Mouse (Mus musculus): ENCODE data around the gene Armh3. TPM values are rescaled to one million over a fixed set of nuclear protein-coding genes. Genes with fewer than 3 reads are reported as not detected.

Gene Armh3
- polyA plus RNA-seq, 1 experiment: 16.2 TPM

GRCm38 (mm10) chr19:45843424-45843823, 154.9 kb downstream of the Armh3 start:
- Histone ChIP-seq H3K4me1 (ENCODE audit: control insufficient read depth, insufficient read depth, low read length) (peaks cover 3% of the 10 kb centered on the region; the same call in 1 of the 2 replicates), H3K27ac (ENCODE audit: insufficient read depth, low read length) (0 out of 2 replicates have a peak overlapping the region, but pooled peaks have one; percentile 21), H3K4me3 (ENCODE audit: insufficient read depth, low read length) (no peak overlapping the region)
- no peak for TF ChIP-seq CTCF (IDR thresholded peaks at IDR 0.05; ENCODE audit: extremely low read depth, insufficient read depth, low read length)
- no peak for TF ChIP-seq POLR2A (IDR thresholded peaks at IDR 0.05; ENCODE audit: extremely low read depth, insufficient read depth, low read length)

- Histone ChIP-seq H3K4me3 (ENCODE audit: insufficient read depth, low read length) (no peak overlapping the region), H3K27ac (ENCODE audit: insufficient read depth, low read length) (no peak overlapping the region), H3K4me1 (ENCODE audit: control insufficient read depth, insufficient read depth, low read length) (peaks cover 2% of the 10 kb centered on the region; the same call in 1 of the 2 replicates)
- TF ChIP-seq POLR2A (IDR thresholded peaks at IDR 0.05; ENCODE audit: extremely low read depth, insufficient read depth, low read length) (no peak), CTCF (IDR thresholded peaks at IDR 0.05; ENCODE audit: extremely low read depth, insufficient read depth, low read length) (no peak)
These were observed 161.0 kb downstream of the Armh3 start for GRCm38 (mm10) chr19:45837050-45837994.

DNA sequence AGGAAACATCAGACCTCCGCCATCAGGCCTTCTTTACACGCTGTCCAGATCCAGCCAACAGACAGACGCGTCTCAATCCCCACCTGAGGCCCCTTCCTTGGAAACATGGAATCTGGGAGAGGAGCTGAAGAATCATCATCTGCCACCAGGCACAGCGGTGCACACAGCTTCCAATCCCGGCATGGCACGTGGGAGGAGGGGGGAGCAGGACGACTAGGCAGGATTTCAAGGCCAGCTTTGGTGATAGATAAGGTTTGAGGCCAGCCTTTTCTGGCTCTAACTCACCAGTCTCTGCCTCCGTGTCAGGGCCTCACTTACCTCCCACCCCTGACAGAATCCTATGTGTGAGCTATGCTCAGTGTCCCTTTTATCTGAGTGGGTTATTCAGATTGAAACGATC, 162.8 kb downstream of the Armh3 start:
- Histone ChIP-seq H3K27ac (ENCODE audit: insufficient read depth, low read length) (no peak overlapping the region), H3K4me3 (ENCODE audit: insufficient read depth, low read length) (no peak overlapping the region), H3K4me1 (ENCODE audit: control insufficient read depth, insufficient read depth, low read length) (peaks cover 2% of the 10 kb centered on the region; the same call in 1 of the 2 replicates)
- TF ChIP-seq POLR2A (IDR thresholded peaks at IDR 0.05; ENCODE audit: extremely low read depth, insufficient read depth, low read length) (no peak), CTCF (IDR thresholded peaks at IDR 0.05; ENCODE audit: extremely low read depth, insufficient read depth, low read length) (no peak)

GRCm38 (mm10) chr19:45833665-45834064, 164.6 kb downstream of the Armh3 start:
- TF ChIP-seq POLR2A (IDR thresholded peaks at IDR 0.05; ENCODE audit: extremely low read depth, insufficient read depth, low read length) (no peak), CTCF (IDR thresholded peaks at IDR 0.05; ENCODE audit: extremely low read depth, insufficient read depth, low read length) (no peak)
- H3K27ac ChIP-seq (ENCODE audit: insufficient read depth, low read length): no peak overlapping the region

DNA sequence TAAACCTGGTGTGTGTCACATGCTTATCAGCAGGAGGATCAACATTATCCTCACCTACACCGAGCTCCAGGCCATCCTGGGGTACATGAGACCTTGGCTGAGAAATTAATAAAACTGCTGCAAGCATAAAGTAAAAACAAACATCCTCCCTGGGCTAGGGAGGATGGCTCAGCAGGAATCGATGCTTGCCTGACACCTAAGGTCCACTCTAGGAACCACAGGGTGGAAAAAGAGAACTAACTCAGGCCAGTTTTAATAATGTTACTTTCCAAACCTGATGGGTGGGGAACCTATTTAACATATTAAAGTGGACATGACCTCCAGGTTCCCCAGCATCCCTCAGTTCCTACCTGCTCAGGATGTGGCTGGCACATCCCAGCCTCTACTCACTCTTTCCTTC, 167.6 kb downstream of the Armh3 start:
- Histone ChIP-seq H3K4me3 (ENCODE audit: insufficient read depth, low read length) (no peak overlapping the region), H3K4me1 (ENCODE audit: control insufficient read depth, insufficient read depth, low read length) (no peaks in the 10 kb centered on the region), H3K27ac (ENCODE audit: insufficient read depth, low read length) (no peak overlapping the region)
- TF ChIP-seq POLR2A (IDR thresholded peaks at IDR 0.05; ENCODE audit: extremely low read depth, insufficient read depth, low read length): no peak
- TF ChIP-seq CTCF (IDR thresholded peaks at IDR 0.05; ENCODE audit: extremely low read depth, insufficient read depth, low read length): no peak

More at GRCm38 (mm10) chr19:45833665-45834064, 164.6 kb downstream of the Armh3 start:
- Histone ChIP-seq H3K4me1 (ENCODE audit: control insufficient read depth, insufficient read depth, low read length) (peaks cover 2% of the 10 kb centered on the region; the same call in 1 of the 2 replicates), H3K4me3 (ENCODE audit: insufficient read depth, low read length) (no peak overlapping the region)

- H3K4me3 ChIP-seq (ENCODE audit: insufficient read depth, low read length): no peak overlapping the region
- no peaks in the 10 kb centered on the region for H3K4me1 ChIP-seq (ENCODE audit: control insufficient read depth, insufficient read depth, low read length)
- TF ChIP-seq CTCF (IDR thresholded peaks at IDR 0.05; ENCODE audit: extremely low read depth, insufficient read depth, low read length) (no peak), POLR2A (IDR thresholded peaks at IDR 0.05; ENCODE audit: extremely low read depth, insufficient read depth, low read length) (no peak)
- no peak overlapping the region for H3K27ac ChIP-seq (ENCODE audit: insufficient read depth, low read length)
These were observed 170.6 kb downstream of the Armh3 start for GRCm38 (mm10) chr19:45827736-45828135.

DNA sequence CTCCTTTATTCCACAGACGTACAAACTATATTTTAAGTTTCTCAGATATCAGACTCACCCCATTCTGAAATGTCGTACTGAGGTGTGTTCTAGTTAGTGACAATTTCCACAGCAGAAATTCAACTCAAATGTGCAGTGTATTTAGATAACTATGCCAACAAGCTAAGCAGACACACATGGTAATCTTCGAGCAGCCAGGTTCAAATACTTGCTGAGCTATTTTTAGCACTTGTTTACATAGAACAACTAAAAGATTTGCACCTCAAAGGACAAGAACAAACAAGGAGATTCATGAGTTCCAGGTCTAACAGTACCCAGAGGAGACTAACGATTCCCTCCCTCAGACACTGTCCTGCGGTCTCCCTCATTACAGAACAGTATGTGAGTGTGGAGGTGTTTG, 171.2 kb downstream of the Armh3 start:
- TF ChIP-seq CTCF (IDR thresholded peaks at IDR 0.05; ENCODE audit: extremely low read depth, insufficient read depth, low read length) (no peak), POLR2A (IDR thresholded peaks at IDR 0.05; ENCODE audit: extremely low read depth, insufficient read depth, low read length) (no peak)

GRCm38 (mm10) chr19:45826146-45826545, 172.1 kb downstream of the Armh3 start:
- no peaks in the 10 kb centered on the region; the same call in 1 of the 2 replicates for H3K4me1 ChIP-seq (ENCODE audit: control insufficient read depth, insufficient read depth, low read length)
- H3K27ac ChIP-seq (ENCODE audit: insufficient read depth, low read length): no peak overlapping the region
- H3K4me3 ChIP-seq (ENCODE audit: insufficient read depth, low read length): no peak overlapping the region
- TF ChIP-seq POLR2A (IDR thresholded peaks at IDR 0.05; ENCODE audit: extremely low read depth, insufficient read depth, low read length) (no peak), CTCF (IDR thresholded peaks at IDR 0.05; ENCODE audit: extremely low read depth, insufficient read depth, low read length) (no peak)

More for the DNA sequence above, 171.2 kb downstream of the Armh3 start:
- Histone ChIP-seq H3K27ac (ENCODE audit: insufficient read depth, low read length) (no peak overlapping the region), H3K4me1 (ENCODE audit: control insufficient read depth, insufficient read depth, low read length) (no peaks in the 10 kb centered on the region), H3K4me3 (ENCODE audit: insufficient read depth, low read length) (no peak overlapping the region)

GRCm38 (mm10) chr19:45821832-45822231, 176.5 kb downstream of the Armh3 start:
- no peak overlapping the region for H3K4me3 ChIP-seq (ENCODE audit: insufficient read depth, low read length)
- H3K27ac ChIP-seq (ENCODE audit: insufficient read depth, low read length): no peak overlapping the region
- peaks cover 4% of the 10 kb centered on the region for H3K4me1 ChIP-seq (ENCODE audit: control insufficient read depth, insufficient read depth, low read length)
- TF ChIP-seq POLR2A (IDR thresholded peaks at IDR 0.05; ENCODE audit: extremely low read depth, insufficient read depth, low read length) (no peak), CTCF (IDR thresholded peaks at IDR 0.05; ENCODE audit: extremely low read depth, insufficient read depth, low read length) (no peak)

Data from cortical plate, adult 2 months (tissue).